16 mouse cellular contexts compared by ENCODE assay signal in genomic region chr1:189718600-189718999, GRCm38 (mm10).
"Had no signal": no experiment of that assay in that cellular context is flagged by ENCODE, and none has a peak within 500 bp of the region (broad histone marks: within the 10 kb centered on the region; RNA-seq: fewer than 3 reads in every experiment).

No protein-coding gene starts in this region.

- DNase-seq: retina, postnatal 1 day; right cerebral cortex, adult 18-20 months; right cerebral cortex, postnatal 14 days; right cerebral cortex, postnatal 25 days; right cerebral cortex, postnatal 4 days; spleen, adult 18-20 months; thymus, adult 18-20 months; thymus, adult 2 months; thymus, postnatal 14 days; thymus, postnatal 25 days; thymus, postnatal 36 days; thymus, postnatal 4 days had no signal

- H3K4me3 ChIP-seq: neural tube, embryonic 13.5 days; neural tube, embryonic 15.5 days; stomach, embryonic 15.5 days had no signal

- H3K27ac ChIP-seq: neural tube, embryonic 13.5 days; neural tube, embryonic 15.5 days; stomach, embryonic 15.5 days; stomach, postnatal 0 days had no signal

- H3K9me3 ChIP-seq: neural tube, embryonic 15.5 days; stomach, embryonic 15.5 days had no signal

- H3K36me3 ChIP-seq: neural tube, embryonic 13.5 days; neural tube, embryonic 15.5 days; stomach, embryonic 15.5 days had no signal

- H3K27me3 ChIP-seq: neural tube, embryonic 13.5 days; neural tube, embryonic 15.5 days; stomach, embryonic 15.5 days had no signal

- H3K4me2 ChIP-seq: neural tube, embryonic 13.5 days; neural tube, embryonic 15.5 days; stomach, embryonic 15.5 days had no signal

- H3K4me1 ChIP-seq: neural tube, embryonic 13.5 days; neural tube, embryonic 15.5 days; stomach, embryonic 15.5 days had no signal

- H3K9ac ChIP-seq: neural tube, embryonic 13.5 days; neural tube, embryonic 15.5 days; stomach, embryonic 15.5 days had no signal
